Mouse (Mus musculus) myocyte (in vitro differentiated cells): ENCODE measurements at regions not wholly inside any gene's neighbourhood (a gene's known extent, or its start where the extent isn't known, plus 50 kb on each side); places are given as distances from the start of the nearest gene placed in this dataset.

Source experiments
- E2F4 ChIP-seq: IDR thresholded peaks from one replicate; pipeline ENCODE4 v1.6.1; 2011; ENCODE audit warnings: mild to moderate bottlenecking, control low read depth, moderate library complexity; ENCODE audit not compliant: insufficient read depth
- POLR2A ChIP-seq: IDR thresholded peaks from one replicate; pipeline ENCODE4 v1.6.1; 2011; ENCODE audit warnings: low read depth, mild to moderate bottlenecking, control low read depth, moderate library complexity; ENCODE audit not compliant: insufficient read length

DNA sequence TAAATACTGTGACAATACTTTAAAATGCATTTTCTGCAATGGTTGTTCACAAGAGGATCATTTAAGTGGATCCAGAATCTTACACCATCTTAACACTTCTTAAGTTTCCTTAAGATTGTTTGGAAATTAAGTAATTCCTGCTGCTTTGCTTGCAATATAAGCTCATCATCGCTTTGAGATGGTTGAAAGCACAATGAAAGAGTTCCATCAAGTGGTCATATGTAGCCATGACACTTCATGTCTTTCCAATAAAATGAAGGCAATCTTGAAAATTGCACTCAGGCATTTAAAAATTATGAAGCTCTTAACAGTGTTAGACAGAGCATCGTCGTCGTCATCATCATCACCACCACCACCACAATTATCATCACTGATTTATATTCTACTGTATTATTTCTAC, 223.8 kb downstream of the Lipi start:
- TF ChIP-seq E2F4 (no peak), POLR2A (no peak)
